Comparison of ENCODE assay signal across 7 mouse cellular contexts in genomic region chr8:69900895-69901451, GRCm38 (mm10). TPM values are rescaled to one million over a fixed set of nuclear protein-coding genes. Genes with fewer than 3 reads are reported as not detected.
DNase-seq lines count a peak whose midpoint lies in the region; ATAC-seq lines count a peak whose summit lies in the region.

No protein-coding gene starts in this region.

- ATAC-seq in megakaryocyte, adult 5-6 weeks (ENCODE audit: poor library complexity, severe bottlenecking): no peak
- peak; percentile 6 for ATAC-seq in erythroblast, adult 5-6 weeks (replicated peaks; ENCODE audit: low FRiP score, poor library complexity, severe bottlenecking)
- ATAC-seq in stomach, embryonic 15.5 days (ENCODE audit: insufficient read depth, low FRiP score, low read depth): no peak; the same call in 1 of the 2 replicates

- peak overlapping the region; percentile 96 for H3K4me2 ChIP-seq in stomach, embryonic 15.5 days

- peaks cover 35% of the 10 kb centered on the region for H3K36me3 ChIP-seq in megakaryocyte, embryonic 14.5 days (replicated peaks; ENCODE audit: low read length)
- peaks cover 41% of the 10 kb centered on the region for H3K36me3 ChIP-seq in limb, embryonic 10.5 days
- H3K36me3 ChIP-seq in stomach, embryonic 15.5 days: no peaks in the 10 kb centered on the region

- no peaks in the 10 kb centered on the region for H3K27me3 ChIP-seq in megakaryocyte, embryonic 14.5 days (replicated peaks)
- H3K27me3 ChIP-seq in limb, embryonic 10.5 days (ENCODE audit: low read depth, poor library complexity, severe bottlenecking): no peaks in the 10 kb centered on the region
- no peaks in the 10 kb centered on the region for H3K27me3 ChIP-seq in stomach, embryonic 15.5 days (replicated peaks)

- 21% methylated on average over 12 of the region's 12 CpGs for WGBS in limb, embryonic 10.5 days
- 12% methylated on average over 12 of the region's 12 CpGs for WGBS in stomach, embryonic 15.5 days

- peak overlapping the region; percentile 95 for H3K27ac ChIP-seq in limb, embryonic 10.5 days
- H3K27ac ChIP-seq in stomach, embryonic 15.5 days: peak overlapping the region; percentile 89

- H3K9me3 ChIP-seq in megakaryocyte, embryonic 14.5 days: no peaks in the 10 kb centered on the region
- no peaks in the 10 kb centered on the region for H3K9me3 ChIP-seq in limb, embryonic 10.5 days (replicated peaks)
- H3K9me3 ChIP-seq in stomach, embryonic 15.5 days: no peaks in the 10 kb centered on the region

- H3K9ac ChIP-seq in stomach, embryonic 15.5 days: peak overlapping the region; percentile 57

- H3K4me1 ChIP-seq in megakaryocyte, embryonic 14.5 days: peaks cover 75% of the 10 kb centered on the region
- H3K4me1 ChIP-seq in limb, embryonic 10.5 days: peaks cover 36% of the 10 kb centered on the region
- H3K4me1 ChIP-seq in stomach, embryonic 15.5 days: peaks cover 22% of the 10 kb centered on the region

- peak overlapping the region; percentile 99 for H3K4me3 ChIP-seq in megakaryocyte, embryonic 14.5 days (replicated peaks)
- H3K4me3 ChIP-seq in limb, embryonic 10.5 days: peak overlapping the region; percentile 79
- H3K4me3 ChIP-seq in stomach, embryonic 15.5 days (replicated peaks): peak overlapping the region; percentile 80

- no peak for DNase-seq in limb, embryonic 10.5 days (ENCODE audit: low spot score)
- no peak for DNase-seq in frontal cortex, postnatal 14 days (ENCODE audit: low spot score in 2 of 2)
- DNase-seq in embryo, embryonic 10 days (ENCODE audit: low spot score): no peak

RNA-seq across cellular contexts. Expression of gene Tssk6, which starts 1.0 kb away (rescaled TPM):
- 1.3 and 5.3 TPM in 2 replicates for polyA plus RNA-seq in megakaryocyte, embryonic 14.5 days (2012; ENCODE audit: insufficient read depth, low replicate concordance)
- total RNA-seq in megakaryocyte, adult 5-6 weeks (2015): 0.27 TPM in 1 of 2 replicates, not detected in the other
- total RNA-seq in megakaryocyte, adult 5-6 weeks (2017): 0.16 and 0.26 TPM in 2 replicates
- total RNA-seq in erythroblast, adult 5-6 weeks (2015; ENCODE audit: low replicate concordance): not detected in 2 replicates
- total RNA-seq in erythroblast, adult 5-6 weeks (2017; ENCODE audit: low replicate concordance): 0.28 and 0.94 TPM in 2 replicates
- polyA plus RNA-seq in limb, embryonic 10.5 days (2016; fragmentation: Nextera tagmentation; extraction: Ambion mirVana): 5.0 and 5.9 TPM in 2 replicates
- polyA plus RNA-seq in stomach, embryonic 15.5 days (2015; fragmentation: Nextera tagmentation; extraction: Ambion mirVana): 3.1 and 3.9 TPM in 2 replicates

RNA-seq across cellular contexts. Expression of gene Ndufa13, which starts 1.4 kb away (rescaled TPM):
- 31.7 and 195 TPM in 2 replicates for polyA plus RNA-seq in megakaryocyte, embryonic 14.5 days (2012; ENCODE audit: insufficient read depth, low replicate concordance)
- 63.4 and 75.7 TPM in 2 replicates for total RNA-seq in megakaryocyte, adult 5-6 weeks (2015)
- total RNA-seq in megakaryocyte, adult 5-6 weeks (2017): 120 and 143 TPM in 2 replicates
- total RNA-seq in erythroblast, adult 5-6 weeks (2015; ENCODE audit: low replicate concordance): 16.1 and 18.2 TPM in 2 replicates
- 27.2 and 32.9 TPM in 2 replicates for total RNA-seq in erythroblast, adult 5-6 weeks (2017; ENCODE audit: low replicate concordance)
- polyA plus RNA-seq in limb, embryonic 10.5 days (2016; fragmentation: Nextera tagmentation; extraction: Ambion mirVana): 165 and 166 TPM in 2 replicates
- polyA plus RNA-seq in stomach, embryonic 15.5 days (2015; fragmentation: Nextera tagmentation; extraction: Ambion mirVana): 183 and 190 TPM in 2 replicates

RNA-seq across cellular contexts. Expression of gene Yjefn3, which starts 1.5 kb away (rescaled TPM):
- polyA plus RNA-seq in megakaryocyte, embryonic 14.5 days (2012; ENCODE audit: insufficient read depth, low replicate concordance): 4.7 and 13.7 TPM in 2 replicates
- 3.1 TPM in 1 of 2 replicates, not detected in the other for total RNA-seq in megakaryocyte, adult 5-6 weeks (2015)
- total RNA-seq in megakaryocyte, adult 5-6 weeks (2017): not detected in 2 replicates
- not detected in 2 replicates for total RNA-seq in erythroblast, adult 5-6 weeks (2015; ENCODE audit: low replicate concordance)
- total RNA-seq in erythroblast, adult 5-6 weeks (2017; ENCODE audit: low replicate concordance): not detected in 2 replicates
- 2.0 and 2.9 TPM in 2 replicates for polyA plus RNA-seq in limb, embryonic 10.5 days (2016; fragmentation: Nextera tagmentation; extraction: Ambion mirVana)
- polyA plus RNA-seq in stomach, embryonic 15.5 days (2015; fragmentation: Nextera tagmentation; extraction: Ambion mirVana): 2.8 and 4.1 TPM in 2 replicates

RNA-seq across cellular contexts. Expression of gene Cilp2, which starts 13.5 kb away (rescaled TPM):
- 0.20 TPM in 1 of 2 replicates, not detected in the other for polyA plus RNA-seq in megakaryocyte, embryonic 14.5 days (2012; ENCODE audit: insufficient read depth, low replicate concordance)
- not detected in 2 replicates for total RNA-seq in megakaryocyte, adult 5-6 weeks (2015)
- total RNA-seq in megakaryocyte, adult 5-6 weeks (2017): not detected in 2 replicates
- not detected in 2 replicates for total RNA-seq in erythroblast, adult 5-6 weeks (2015; ENCODE audit: low replicate concordance)
- total RNA-seq in erythroblast, adult 5-6 weeks (2017; ENCODE audit: low replicate concordance): not detected in 2 replicates
- polyA plus RNA-seq in limb, embryonic 10.5 days (2016; fragmentation: Nextera tagmentation; extraction: Ambion mirVana): 0.40 TPM in 2 replicates
- 0.83 and 0.95 TPM in 2 replicates for polyA plus RNA-seq in stomach, embryonic 15.5 days (2015; fragmentation: Nextera tagmentation; extraction: Ambion mirVana)
